Comparison of ENCODE assay signal across 24 mouse cellular contexts in genomic region chr6:119407818-119408217, GRCm38 (mm10). TPM values are rescaled to one million over a fixed set of nuclear protein-coding genes. Genes with fewer than 3 reads are reported as not detected.
DNase-seq lines count a peak whose midpoint lies in the region; ATAC-seq and TF ChIP-seq lines count a peak whose summit lies in the region.
"Had no signal": no experiment of that assay in that cellular context is flagged by ENCODE, and none has a peak within 500 bp of the region (broad histone marks: within the 10 kb centered on the region; RNA-seq: fewer than 3 reads in every experiment).

No protein-coding gene starts in this region.

- H3K4me1 ChIP-seq in liver, postnatal 0 days (ENCODE audit: insufficient read depth) = peaks cover 37% of the 10 kb centered on the region
- H3K4me1 ChIP-seq: hindbrain, embryonic 12.5 days had no signal

- DNase-seq in liver, postnatal 0 days = no peak
- no peak for DNase-seq in liver
- DNase-seq in splenic B cell, adult 2 months (ENCODE audit: low read depth, low spot score) = peak; percentile 11
- no peak for DNase-seq in lung, postnatal 10 days
- no peak for DNase-seq in ovary, adult 18-20 months (ENCODE audit: low spot score)
- DNase-seq: cerebellum, adult 8-10 months; gastrocnemius, postnatal 10 days; kidney, adult 11 months; kidney, postnatal 25 days; left cerebral cortex, postnatal 4 days; lung, adult 2 months; lung, postnatal 14 days; thymus, adult 2 months had no signal

- H3K9me3 ChIP-seq in liver, postnatal 0 days (ENCODE audit: low read length) = no peaks in the 10 kb centered on the region
- H3K9me3 ChIP-seq: heart, embryonic 15.5 days; hindbrain, embryonic 12.5 days; neural tube, embryonic 12.5 days had no signal

- H3K27me3 ChIP-seq in liver, postnatal 0 days (ENCODE audit: insufficient read depth, low read length) = no peaks in the 10 kb centered on the region
- H3K27me3 ChIP-seq in splenic B cell, adult 2 months (ENCODE audit: control insufficient read depth, insufficient read depth, low read length, poor library complexity, severe bottlenecking) = no peaks in the 10 kb centered on the region
- H3K27me3 ChIP-seq: heart, embryonic 15.5 days; hindbrain, embryonic 12.5 days; neural tube, embryonic 12.5 days had no signal

- no peaks in the 10 kb centered on the region for H3K36me3 ChIP-seq in liver, postnatal 0 days (replicated peaks; ENCODE audit: insufficient read depth, low read length)
- H3K36me3 ChIP-seq in splenic B cell, adult 2 months (ENCODE audit: control insufficient read depth, insufficient read depth, low read length, poor library complexity, severe bottlenecking) = no peaks in the 10 kb centered on the region
- H3K36me3 ChIP-seq: heart, embryonic 15.5 days; hindbrain, embryonic 12.5 days; neural tube, embryonic 12.5 days had no signal

- no peak for ATAC-seq in liver, postnatal 0 days
- peak; percentile 21 to 33; a peak in 1 of 4 replicates for ATAC-seq in hematopoietic stem cell, adult 5-6 weeks (replicated peaks in 1 of 2; ENCODE audit: insufficient read depth in 1 of 2, low FRiP score in 2 of 2, low TSS enrichment in 1 of 2, low read depth in 1 of 2, poor library complexity in 2 of 2, severe bottlenecking in 2 of 2)
- ATAC-seq in megakaryocyte, adult 5-6 weeks (ENCODE audit: poor library complexity, severe bottlenecking) = peak; percentile 65
- ATAC-seq: forebrain, embryonic 16.5 days; hindbrain, postnatal 0 days; midbrain, embryonic 16.5 days had no signal

- no peak overlapping the region for H3K4me3 ChIP-seq in liver, postnatal 0 days (ENCODE audit: low read depth, low read length)
- H3K4me3 ChIP-seq: erythroblast, embryonic 14.5 days; heart, embryonic 15.5 days; hindbrain, embryonic 12.5 days; myocyte; neural tube, embryonic 12.5 days had no signal

- peak overlapping the region; percentile 90 for H3K27ac ChIP-seq in liver, postnatal 0 days (ENCODE audit: low read depth)
- H3K27ac ChIP-seq: heart, embryonic 15.5 days; hindbrain, embryonic 12.5 days; hindbrain, postnatal 0 days; neural tube, embryonic 12.5 days had no signal

- 36% methylated on average over 5 of the region's 6 CpGs for WGBS in liver, postnatal 0 days (ENCODE audit: insufficient replicate concordance)

- TF ChIP-seq CTCF in liver, postnatal 0 days (IDR thresholded peaks at IDR 0.05; ENCODE audit: low read depth) = no peak

- peak overlapping the region; percentile 47; the same call in 1 of the 2 replicates for H3K4me2 ChIP-seq in liver, postnatal 0 days (ENCODE audit: low read depth, low read length)
- H3K4me2 ChIP-seq: heart, embryonic 15.5 days; hindbrain, embryonic 12.5 days; midbrain, embryonic 11.5 days; neural tube, embryonic 12.5 days had no signal

- TF ChIP-seq EP300 in liver, postnatal 0 days (IDR thresholded peaks at IDR 0.05; ENCODE audit: low read depth) = no peak

- H3K9ac ChIP-seq in liver, postnatal 0 days (replicated peaks) = 0 out of 2 replicates have a peak overlapping the region, but pooled peaks have one; percentile 0
- H3K9ac ChIP-seq: heart, embryonic 15.5 days; hindbrain, embryonic 12.5 days; neural tube, embryonic 12.5 days had no signal

RNA-seq across cellular contexts. Expression of gene Adipor2, which starts 9.7 kb away (rescaled TPM):
- polyA plus RNA-seq in liver, postnatal 0 days (2015; fragmentation: Nextera tagmentation; extraction: Ambion mirVana) = 53.9 and 58.6 TPM in 2 replicates
- total RNA-seq in hematopoietic stem cell, adult 5-6 weeks (2017) = 145 and 155 TPM in 2 replicates
- total RNA-seq in megakaryocyte, adult 5-6 weeks (2015) = 64.1 and 69.9 TPM in 2 replicates
- 94.1 and 98.6 TPM in 2 replicates for total RNA-seq in megakaryocyte, adult 5-6 weeks (2017)
